Mouse (Mus musculus) left cerebral cortex, adult 8-10 months (tissue): ENCODE measurements around the gene Kdm8. TPM values are rescaled to one million over a fixed set of nuclear protein-coding genes. Genes with fewer than 3 reads are reported as not detected.
A peak's percentile ranks its signal among the peaks of the same experiment; 100 is the strongest.

Experiments used
- DNase-seq, 2 experiments: peaks; one replicate each; pipeline ENCODE4 v3.0.0; 2022; ENCODE audit warnings: low spot score in 2 of 2
- total RNA-seq, 4 experiments: library from RNA; stranded (reverse); gene quantifications; 2 replicates each; pipeline ENCODE4 v1.2.4; 2022

Gene Kdm8
- total RNA-seq, 4 experiments from 2014 or later: 4.7 to 5.4 (median 5.3) TPM

DNA sequence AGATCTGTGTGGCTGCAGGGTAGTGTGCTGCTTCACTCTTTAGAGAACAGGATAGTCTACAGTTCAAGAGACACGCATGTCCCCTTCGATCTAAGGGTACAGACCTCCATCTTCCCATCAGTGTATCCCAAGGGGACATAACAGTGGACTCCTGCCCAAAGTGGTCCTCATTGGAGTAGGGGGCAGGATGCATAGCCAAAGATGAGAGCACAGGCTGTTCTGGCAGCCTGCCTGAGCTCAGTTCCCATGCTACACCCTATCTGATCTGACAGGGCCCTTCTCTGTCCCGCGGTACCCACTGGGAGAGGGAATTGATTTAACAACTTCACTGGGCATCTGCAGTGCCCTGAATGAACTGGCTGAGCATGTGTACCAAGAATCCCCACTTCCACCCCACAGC is 9.2 kb downstream of the Kdm8 start:
- no peak for DNase-seq

DNA sequence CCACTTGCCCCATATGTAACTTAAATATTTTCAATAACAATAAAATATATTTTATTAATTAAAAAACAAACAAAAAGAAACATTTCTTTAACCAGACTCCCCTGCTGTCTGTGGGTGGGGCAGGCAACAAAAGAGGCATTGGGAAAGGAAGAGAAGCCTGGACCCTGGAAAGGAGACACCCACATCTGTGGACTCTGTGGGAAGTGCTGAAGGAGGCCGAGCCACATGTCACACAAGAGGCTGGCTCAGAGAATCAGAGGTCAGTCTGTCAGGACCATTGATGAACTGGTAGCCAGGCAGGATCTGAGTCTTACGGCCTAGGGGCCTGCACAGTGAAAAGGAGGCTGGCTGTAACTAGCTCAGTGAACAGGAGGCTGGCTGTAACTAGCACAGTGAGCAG is 17.7 kb downstream of the Kdm8 start:
- DNase-seq: no peak

DNA sequence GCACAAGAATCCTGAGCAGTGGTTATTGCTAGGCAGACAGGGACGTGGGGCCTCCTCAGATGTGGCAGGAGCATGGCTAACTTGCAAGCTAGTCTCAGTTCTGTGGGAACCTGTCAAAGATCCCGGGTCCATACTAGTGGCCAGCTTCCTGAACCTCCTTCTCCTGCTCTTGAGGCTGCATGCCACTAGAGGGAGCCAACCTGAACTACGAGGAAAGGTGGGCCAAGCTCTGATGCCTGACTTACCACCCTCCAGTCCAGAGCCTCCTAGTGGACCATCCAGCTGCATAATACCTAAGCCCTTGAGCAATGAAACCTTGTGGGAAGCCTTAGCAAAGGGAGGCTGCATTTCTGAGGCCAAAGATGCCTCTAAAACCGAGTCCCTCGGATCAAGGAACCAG is 25.5 kb downstream of the Kdm8 start:
- peak in 1 of 2 experiments; percentile 48 for DNase-seq

DNA sequence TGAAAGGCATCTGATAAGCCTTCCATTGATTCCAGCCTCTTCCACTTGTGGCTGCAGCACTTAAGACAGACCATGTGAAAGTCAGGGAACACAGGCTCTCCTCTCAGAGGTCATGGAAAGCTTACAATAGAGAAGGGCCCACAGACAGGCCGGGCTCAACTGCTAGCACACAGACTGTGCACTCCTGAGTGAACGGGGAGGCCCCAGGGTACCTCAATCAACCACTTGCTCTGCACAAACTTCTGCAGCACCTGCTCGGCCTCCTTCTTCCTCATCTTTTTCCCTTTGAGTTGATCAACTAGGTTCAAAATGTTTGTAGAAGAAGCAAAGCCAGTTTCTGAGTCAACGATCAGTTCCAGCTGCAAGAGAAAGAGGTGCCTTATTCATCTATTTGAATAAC is 26.4 kb downstream of the Kdm8 start:
- no peak for DNase-seq

DNA sequence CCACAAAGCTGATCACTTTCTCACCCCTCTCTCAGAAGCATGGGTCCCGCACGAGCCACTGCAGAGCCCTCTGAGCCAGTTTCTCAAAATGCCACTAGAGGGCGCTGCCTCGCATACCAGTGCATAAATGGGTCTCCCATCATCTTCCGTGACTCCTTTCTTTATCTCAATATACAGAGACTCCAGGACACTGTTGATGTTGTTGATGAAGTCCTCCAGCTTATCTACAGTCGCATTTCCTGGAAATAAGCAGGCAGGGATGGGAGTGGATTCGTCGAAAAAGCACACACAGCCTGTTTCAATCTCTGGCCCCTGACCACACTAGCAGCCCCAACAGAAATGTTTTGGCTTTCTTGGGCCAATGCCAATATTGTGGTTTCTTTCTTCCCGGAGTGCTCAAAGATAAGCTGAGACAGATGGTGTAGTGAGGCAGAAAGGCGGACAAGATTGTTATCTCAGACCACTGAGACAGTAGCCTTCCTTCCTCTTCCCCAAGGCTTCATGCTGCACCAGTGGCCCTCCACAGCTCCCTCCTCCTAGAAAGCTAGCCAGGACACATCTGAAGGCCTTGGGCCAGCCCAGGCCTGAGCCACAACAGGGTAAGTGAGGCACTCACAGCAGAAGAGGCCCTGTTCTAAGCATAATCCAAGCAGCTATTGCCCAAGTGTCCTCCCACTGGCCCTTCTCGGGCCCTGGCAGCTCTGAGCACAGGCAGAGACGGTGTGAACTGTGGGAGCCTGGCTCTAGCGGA is 27.7 kb downstream of the Kdm8 start:
- DNase-seq: peak; percentile 52 to 61

DNA sequence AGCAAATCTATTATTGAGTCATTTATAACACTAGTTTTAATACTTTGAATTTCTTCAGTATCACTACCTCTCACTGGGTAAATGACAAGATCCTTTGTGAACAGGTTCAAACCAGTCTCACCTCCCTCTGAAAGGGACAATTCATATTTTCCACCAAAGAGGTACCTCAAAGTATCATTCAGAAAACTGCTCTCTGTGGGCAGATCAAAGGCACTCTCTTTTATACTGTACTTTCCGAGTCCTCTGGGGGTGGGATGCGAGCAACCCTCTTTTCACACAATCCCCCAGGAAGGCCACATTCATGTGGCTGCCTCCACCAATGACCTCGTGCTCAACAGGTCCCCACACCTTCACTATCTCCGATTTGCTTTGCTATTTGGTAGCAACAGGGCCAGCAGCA is 30.1 kb downstream of the Kdm8 start:
- DNase-seq: no peak

DNA sequence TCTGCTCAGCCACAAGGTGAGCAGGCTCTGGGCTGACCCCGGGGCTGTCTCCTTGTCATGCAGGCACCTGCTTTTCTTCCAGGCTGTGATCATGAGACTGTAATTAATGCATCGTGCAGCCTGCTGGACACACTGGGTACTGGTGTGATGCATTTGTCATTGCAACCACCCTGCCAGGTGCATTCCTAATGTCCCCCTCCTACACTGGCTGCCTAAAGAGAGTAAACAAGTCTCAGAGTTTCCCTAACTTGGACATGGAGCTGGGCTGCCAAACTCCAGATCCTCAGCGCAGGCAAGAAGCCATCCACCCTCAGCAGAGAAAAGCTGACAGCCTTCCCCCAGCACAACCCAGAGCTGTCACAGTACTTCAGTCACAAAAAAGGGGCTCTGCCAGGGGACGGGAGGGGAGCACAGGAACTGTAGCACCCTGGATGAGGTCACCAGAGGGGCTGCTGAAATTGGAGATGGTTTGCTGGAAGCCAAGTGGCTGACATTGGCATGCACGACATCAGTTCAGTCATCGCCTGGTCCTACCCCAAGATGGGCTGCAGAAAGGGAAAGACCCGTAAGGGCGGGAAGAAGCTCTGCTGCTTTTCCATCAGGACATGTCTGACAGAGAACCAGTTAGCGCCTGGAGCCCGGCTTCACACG is 31.2 kb downstream of the Kdm8 start:
- DNase-seq: no peak

DNA sequence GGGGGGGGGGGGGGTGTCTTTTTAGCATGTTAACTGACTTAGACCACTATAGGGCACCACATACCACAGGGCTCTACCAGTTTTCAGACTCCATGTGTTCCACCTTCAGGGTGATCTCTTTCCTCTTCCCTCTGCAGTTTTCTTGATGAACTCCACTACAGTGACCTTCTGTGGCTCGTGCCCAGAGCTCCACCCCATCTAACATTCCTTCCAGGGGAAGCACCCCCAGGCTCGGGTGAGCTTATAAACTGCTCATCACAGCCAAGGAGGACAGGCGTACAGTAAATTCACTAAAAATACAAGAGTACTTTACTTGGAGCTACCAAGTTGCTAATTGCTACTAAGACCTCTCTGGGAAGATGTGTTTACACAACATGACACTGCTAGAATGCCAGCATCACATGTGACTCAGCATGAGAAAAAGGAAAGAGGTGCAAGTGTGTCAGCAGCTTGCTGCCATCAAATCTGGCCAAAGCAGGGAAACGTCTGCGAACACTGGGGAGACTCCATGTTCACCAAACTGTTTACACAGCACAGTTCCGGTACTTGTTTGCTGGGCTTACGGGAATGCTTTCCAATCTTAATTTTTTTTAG is 34.0 kb downstream of the Kdm8 start:
- DNase-seq: no peak

DNA sequence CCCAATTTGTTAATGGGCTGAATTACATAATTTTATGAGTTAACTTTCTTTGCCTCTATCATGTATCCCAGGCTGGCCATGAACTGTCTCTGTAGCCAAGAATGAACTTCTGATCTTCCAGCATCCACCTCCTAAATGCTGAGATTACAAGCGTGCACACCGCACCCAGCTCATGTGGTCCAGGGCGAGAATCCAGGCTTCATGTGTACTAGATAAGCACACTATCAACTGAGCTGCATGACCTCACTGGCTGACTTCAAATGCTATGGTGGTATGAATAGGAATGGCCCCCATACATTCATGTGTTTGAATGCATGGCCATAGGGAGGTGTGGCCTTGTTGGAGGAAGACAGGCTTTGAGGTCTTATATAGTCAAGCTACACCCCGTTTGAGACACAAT is 36.0 kb downstream of the Kdm8 start:
- no peak for DNase-seq

DNA sequence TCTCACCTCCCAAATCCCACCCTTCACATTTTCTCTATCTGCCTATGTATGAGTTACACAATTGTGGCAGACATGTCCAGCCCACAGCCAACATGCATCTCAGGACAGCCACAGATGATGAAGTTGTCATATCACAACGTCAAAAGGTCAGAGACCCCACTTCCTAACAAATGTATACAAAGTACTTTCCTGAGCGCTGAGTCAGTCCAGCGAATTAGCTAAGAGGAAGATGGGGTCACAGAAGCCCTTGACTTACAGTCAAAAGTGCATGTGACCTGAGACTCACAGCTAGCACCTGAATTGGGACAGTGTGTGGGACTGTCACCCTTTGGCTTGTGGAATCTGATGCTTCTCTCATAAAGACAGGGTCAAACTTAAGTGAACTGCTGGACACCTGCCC is 37.9 kb downstream of the Kdm8 start:
- no peak for DNase-seq

DNA sequence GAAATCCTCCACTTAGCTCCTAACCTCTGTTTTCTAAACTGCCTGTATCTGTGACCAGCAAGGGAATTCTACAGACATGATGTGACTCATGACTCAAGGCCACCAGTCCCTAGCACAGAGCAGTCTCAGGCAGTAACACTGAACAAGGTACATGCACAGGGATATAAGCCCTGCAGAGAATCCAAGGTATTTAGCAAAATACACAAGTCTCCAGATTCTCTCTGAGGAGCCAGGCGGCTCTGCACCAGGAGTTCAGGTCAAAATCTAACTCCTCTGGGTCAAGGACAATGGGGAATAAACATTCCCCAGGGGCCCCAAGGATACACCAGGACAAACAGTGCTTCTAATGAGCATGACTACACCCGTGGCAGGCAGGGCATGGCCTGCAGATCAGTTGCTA is 38.4 kb downstream of the Kdm8 start:
- no peak for DNase-seq

DNA sequence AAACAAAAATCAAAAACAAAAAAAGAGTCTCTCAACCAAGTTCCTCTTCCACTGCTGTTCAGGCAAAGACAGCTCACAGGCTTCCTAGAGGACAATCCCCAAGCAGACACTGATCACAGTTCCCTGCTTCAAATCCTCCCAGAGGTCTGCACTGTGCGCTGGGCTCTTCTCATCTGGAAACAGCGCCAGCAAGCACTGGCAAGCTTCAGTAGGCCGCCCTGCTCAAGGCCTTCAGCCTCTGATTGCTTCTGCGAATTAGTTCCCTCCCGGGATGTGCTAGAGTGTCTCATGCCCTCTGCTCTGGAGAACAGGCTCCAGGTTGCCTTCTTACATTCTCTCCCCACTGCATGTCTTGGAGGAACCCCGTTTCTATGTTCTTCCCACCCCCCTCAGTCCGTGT is 40.3 kb downstream of the Kdm8 start:
- DNase-seq: no peak

DNA sequence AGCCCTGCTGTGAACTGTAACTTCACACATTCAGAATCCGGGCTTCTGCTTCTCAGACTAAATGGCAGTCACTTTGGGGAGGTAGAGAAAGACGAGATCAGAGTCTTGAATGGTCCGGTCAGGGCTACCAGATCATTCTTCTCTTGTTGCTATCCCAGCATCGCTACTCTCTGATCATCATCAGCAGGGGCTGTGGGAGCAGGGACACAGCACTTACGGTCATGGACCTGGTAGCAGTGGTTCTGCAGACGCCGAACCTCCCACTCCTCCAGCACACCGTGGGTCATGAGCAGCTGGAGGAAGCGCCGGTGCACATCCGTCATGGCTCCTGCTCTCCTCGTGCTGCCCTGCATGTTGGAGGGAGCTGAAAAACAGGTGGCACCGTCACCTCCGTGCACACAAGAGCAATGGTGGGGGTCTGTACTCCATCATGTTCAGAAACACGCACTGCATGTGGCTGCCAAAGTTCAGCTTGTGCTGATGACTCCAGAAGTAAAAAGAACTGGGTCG is 41.7 kb downstream of the Kdm8 start:
- no peak for DNase-seq

DNA sequence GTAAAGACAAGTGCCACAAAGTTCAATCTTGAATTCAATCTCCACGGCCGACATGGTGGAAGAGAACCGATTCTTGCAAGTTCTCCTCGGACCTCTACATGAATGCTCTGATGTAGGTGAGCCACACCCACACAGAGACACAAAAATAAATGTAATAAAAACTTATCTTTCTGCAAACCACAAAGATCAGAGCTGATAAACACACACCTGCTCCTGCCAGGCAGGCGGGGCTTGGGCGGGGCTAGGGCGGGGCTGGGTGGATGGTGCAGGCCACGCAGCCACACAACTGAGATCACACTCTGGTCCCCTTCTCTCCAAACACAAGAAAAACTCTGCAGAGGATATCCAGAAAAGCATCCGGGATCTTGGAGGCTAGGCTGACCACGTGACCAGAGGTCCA is 42.6 kb downstream of the Kdm8 start:
- DNase-seq: no peak

DNA sequence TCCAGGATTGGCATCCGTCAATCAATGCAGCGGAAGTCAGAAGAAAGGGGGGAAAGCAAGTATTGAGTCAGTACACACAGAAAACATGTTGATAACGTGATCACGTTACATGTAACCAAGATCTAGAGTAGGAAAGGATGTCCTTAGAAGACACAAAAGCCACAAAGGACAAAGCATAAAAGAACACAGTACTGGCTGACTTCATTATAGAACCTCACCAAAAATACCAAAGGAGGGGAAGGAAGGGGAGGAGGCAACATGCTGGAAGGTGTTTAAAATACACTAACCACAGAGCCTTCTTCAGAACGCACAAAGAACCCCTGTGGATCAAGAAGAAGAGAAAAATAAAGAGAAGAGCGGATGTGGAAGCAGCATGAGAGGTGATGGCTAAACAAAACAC is 44.2 kb downstream of the Kdm8 start:
- no peak for DNase-seq

DNA sequence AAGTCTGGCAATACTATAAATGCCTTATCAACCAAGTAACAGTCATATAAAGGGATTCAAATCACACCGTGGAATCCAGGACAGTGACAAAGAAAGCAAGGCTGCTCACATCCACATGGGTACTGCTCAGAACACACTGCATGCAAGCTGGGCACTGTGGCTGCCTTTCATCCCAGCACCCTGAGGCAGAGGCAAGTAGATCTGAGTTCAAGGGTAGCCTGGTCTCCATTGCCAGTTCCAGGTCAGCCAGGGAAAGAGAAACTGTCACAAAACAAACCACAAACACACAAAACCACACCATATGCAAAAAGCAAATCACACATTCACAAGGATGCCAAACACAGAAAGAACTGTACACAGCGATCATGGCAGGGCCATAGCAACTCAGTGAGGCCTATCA is 45.2 kb downstream of the Kdm8 start:
- DNase-seq: no peak

DNA sequence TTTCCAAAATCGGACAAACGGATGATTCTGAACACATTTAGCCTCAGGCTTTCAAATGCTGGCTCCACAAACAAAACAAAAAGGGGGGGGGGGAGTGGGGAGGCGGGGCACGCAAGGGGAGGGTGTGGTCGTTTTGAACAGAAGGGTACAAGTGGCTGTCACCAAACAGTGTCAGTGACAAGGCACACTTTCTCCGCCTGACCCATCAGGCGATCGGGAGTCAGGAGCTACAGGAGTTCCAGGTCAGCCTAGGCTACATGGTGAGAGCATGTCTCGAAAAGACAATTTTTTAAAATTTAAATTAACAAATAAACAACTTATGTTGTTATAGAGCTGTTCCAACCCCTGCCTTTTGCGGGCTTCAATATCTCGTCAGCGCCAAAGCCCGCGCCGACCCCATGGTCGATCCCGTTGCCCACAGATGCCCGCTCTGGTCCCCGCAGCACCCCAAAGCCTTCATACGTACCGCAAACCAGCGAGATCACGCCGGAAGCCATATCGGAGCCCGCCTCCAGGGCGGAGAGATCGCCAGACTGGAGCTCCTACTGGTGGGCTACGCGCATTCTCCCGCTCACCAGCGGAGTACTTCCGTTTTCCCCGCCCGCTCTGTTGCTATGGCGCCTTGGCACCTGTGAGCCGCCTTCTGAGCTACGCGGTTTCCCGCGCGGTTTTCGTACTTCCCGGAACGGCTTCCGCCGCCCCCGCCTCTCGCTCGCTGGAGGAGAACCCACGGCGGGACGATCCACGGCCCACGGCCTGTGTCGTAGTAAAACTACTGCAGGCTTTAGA is 46.7 kb downstream of the Kdm8 start, which contains the start of gene Nsmce1:
TSS of gene Nsmce1 (minus strand) at position 650 of the 789 bp plus-strand sequence.
- DNase-seq: peak; percentile 86 to 95

DNA sequence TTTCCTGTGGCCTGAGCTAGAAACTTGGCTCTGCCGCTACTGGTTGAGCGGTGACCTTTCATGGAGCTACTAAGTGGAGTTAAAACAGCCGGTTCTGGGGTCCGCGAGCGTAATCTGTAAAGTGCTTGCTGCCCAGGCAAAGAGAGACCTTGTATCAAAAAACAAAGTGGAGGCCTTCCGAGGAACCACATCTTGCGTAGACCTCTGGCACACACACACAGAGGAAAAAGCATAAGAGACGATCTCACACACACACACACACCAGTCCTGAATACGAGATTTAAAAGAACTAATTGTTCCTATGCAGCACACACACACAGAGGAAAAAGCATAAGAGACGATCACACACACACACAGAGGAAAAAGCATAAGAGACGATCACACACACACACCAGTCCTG is 47.3 kb downstream of the Kdm8 start:
- DNase-seq: no peak

DNA sequence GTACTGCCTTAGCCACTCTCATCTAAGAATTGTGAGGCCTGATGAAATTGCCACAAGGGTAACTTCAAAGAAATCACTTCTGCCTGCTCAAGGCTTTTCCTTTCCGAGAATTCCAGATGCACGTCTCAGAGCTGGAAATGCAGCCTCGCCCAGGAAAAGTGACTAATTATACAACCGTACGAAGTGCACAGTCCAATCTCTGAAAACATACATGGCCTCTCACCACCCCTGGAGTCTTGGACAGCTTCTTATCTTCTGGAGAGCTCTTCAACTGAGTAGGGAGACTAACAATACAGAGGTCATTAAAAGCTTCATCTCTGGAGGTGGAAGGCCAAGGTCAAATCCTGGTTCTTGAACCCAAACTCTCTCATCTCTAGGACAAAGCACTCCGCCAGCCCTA is 48.1 kb downstream of the Kdm8 start:
- DNase-seq: no peak

DNA sequence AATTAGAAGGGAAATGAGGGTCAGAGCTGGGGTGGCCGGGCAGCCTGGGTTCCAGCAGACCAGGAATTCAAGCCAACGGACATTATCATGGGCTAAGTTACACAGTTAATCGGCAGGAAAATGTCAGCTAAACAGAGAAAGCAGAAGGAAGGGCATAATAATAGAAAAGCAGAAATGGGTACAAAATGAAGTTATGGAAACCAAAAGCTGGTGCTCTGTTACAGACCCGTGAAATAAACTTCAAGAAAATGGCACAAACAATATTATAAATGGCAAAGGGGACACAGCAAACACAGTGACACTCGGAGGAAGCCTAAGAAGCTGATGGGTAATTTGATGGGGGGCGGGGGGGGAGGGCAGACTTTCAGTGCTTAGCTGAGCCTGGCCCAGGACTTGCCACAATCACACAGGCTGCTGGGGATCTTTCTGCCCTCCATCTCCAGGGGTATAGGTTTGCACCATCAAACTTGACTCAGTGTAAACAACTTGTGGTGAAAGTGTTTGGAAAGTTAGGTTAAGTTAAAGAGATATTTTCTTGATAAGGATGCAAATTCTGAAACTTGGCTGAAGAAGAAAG is 51.5 kb downstream of the Kdm8 start:
- no peak for DNase-seq
